Comparison of ENCODE assay signal across 20 mouse cellular contexts in genomic region chr7:84747847-84748246, GRCm38 (mm10). TPM values are rescaled to one million over a fixed set of nuclear protein-coding genes. Genes with fewer than 3 reads are reported as not detected.
DNase-seq lines count a peak whose midpoint lies in the region; TF ChIP-seq lines count a peak whose summit lies in the region.
"Had no signal": no experiment of that assay in that cellular context is flagged by ENCODE, and none has a peak within 500 bp of the region (broad histone marks: within the 10 kb centered on the region; RNA-seq: fewer than 3 reads in every experiment).

No protein-coding gene starts in this region.

- H3K27ac ChIP-seq in liver, adult 2 months (replicated peaks; ENCODE audit: insufficient read depth, low read depth, low read length): no peak overlapping the region
- H3K27ac ChIP-seq: embryonic facial prominence, embryonic 12.5 days; forebrain, embryonic 12.5 days; heart, embryonic 10.5 days; hindbrain, embryonic 14.5 days; intestine, embryonic 15.5 days had no signal

- no peaks in the 10 kb centered on the region for H3K79me2 ChIP-seq in liver, adult 2 months (ENCODE audit: control insufficient read depth, insufficient read depth, low read length)

- no peak overlapping the region for H3K9ac ChIP-seq in liver, adult 2 months (ENCODE audit: low read depth, low read length)
- H3K9ac ChIP-seq: embryonic facial prominence, embryonic 12.5 days; forebrain, embryonic 12.5 days; hindbrain, embryonic 14.5 days; intestine, embryonic 15.5 days had no signal

- no peaks in the 10 kb centered on the region for H3K27me3 ChIP-seq in liver, adult 2 months (ENCODE audit: control insufficient read depth, insufficient read depth, low read length)
- H3K27me3 ChIP-seq: embryonic facial prominence, embryonic 12.5 days; forebrain, embryonic 12.5 days; intestine, embryonic 15.5 days had no signal

- TF ChIP-seq POLR2A in liver, adult 2 months (IDR thresholded peaks at IDR 0.05; ENCODE audit: extremely low read depth, insufficient read depth, low read length): no peak

- H3K4me3 ChIP-seq in liver, adult 2 months (ENCODE audit: insufficient read depth, low read depth, low read length): no peak overlapping the region
- H3K4me3 ChIP-seq: embryonic facial prominence, embryonic 12.5 days; forebrain, embryonic 12.5 days; heart, embryonic 10.5 days; intestine, embryonic 15.5 days had no signal

- WGBS in liver, adult 2 months: 12% methylated on average over 1 of the region's 1 CpGs

- DNase-seq in adrenal gland, adult 2 months: peak; percentile 18
- DNase-seq in adrenal gland, postnatal 25 days: no peak
- peak; percentile 26 for DNase-seq in liver, adult 2 months (ENCODE audit: extremely low read depth, low read depth, low spot score)
- DNase-seq in liver (no peak), adipocyte (ENCODE audit: low spot score) (peak; percentile 4)
- DNase-seq in kidney, postnatal 25 days: no peak
- no peak for DNase-seq in gastrocnemius, postnatal 25 days
- DNase-seq: adrenal gland, postnatal 10 days; cerebellum, adult 2 months; cerebellum, postnatal 10 days; embryo, embryonic 11 days; gastrocnemius, postnatal 14 days; heart, adult 18-20 months; heart, postnatal 10 days; kidney, adult 18-20 months had no signal

- H3K4me1 ChIP-seq in liver, adult 2 months (ENCODE audit: control insufficient read depth, insufficient read depth, low read length): no peaks in the 10 kb centered on the region
- H3K4me1 ChIP-seq: intestine, embryonic 15.5 days had no signal

- no peaks in the 10 kb centered on the region for H3K36me3 ChIP-seq in liver, adult 2 months (ENCODE audit: control insufficient read depth, insufficient read depth, low read length)
- H3K36me3 ChIP-seq: embryonic facial prominence, embryonic 12.5 days; forebrain, embryonic 12.5 days; heart, embryonic 10.5 days; intestine, embryonic 15.5 days had no signal

- no peak for TF ChIP-seq CTCF in liver, adult 2 months (IDR thresholded peaks at IDR 0.05; ENCODE audit: low read depth, low read length)

RNA-seq across cellular contexts. Expression of gene Zfand6, which starts 58.1 kb away (rescaled TPM):
- total RNA-seq in adrenal gland, adult 2 months (2021): 100 to 1,000 TPM; 125 to 137 TPM
- polyA plus RNA-seq in adrenal gland, adult 2 months (2012; rRNA removed): 34.8 and 35.8 TPM in 2 replicates
- total RNA-seq in adrenal gland, postnatal 25 days (2021): 107 and 112 TPM in 2 replicates
- 130 and 134 TPM in 2 replicates for total RNA-seq in liver, adult 2 months (2014; rRNA removed)
- polyA plus RNA-seq in liver, adult 2 months (2012; rRNA removed): 77.2 and 94.2 TPM in 2 replicates
- 10 to 100 TPM; 89.6 to 91.9 TPM for total RNA-seq in gastrocnemius, postnatal 25 days (2021)

Comparison
In these comparisons a context has a peak if more than half of its experiments do, and no peak if none do; other contexts are left out.
1. DNase-seq: peak in adrenal gland, adult 2 months (single experiment), liver, adult 2 months (single experiment) and adipocyte (single experiment); none in adrenal gland, postnatal 25 days (single experiment), liver (single experiment), kidney, postnatal 25 days (0 of 2) and gastrocnemius, postnatal 25 days (single experiment).